Mouse (Mus musculus) forebrain, embryonic 13.5 days (tissue): Measurements from ENCODE around the gene Guf1. TPM values are rescaled to one million over a fixed set of nuclear protein-coding genes. Genes with fewer than 3 reads are reported as not detected.

Experiments used
- ATAC-seq: fragments of 200-750 bp; cut with Nextera tagmentation; 2 replicates; pipeline ENCODE4 v1.8.0; 2017
- H3K27ac ChIP-seq: fragments of 300-500 bp; sonication (generic); 2 replicates; pipeline ENCODE4 v1.5.1; 2015; ENCODE audit warnings: inconsistent platforms, mild to moderate bottlenecking, moderate library complexity
- H3K27me3 ChIP-seq: fragments of 300-500 bp; sonication (generic); 2 replicates; pipeline ENCODE4 v1.6.1; 2015; ENCODE audit warnings: mild to moderate bottlenecking, inconsistent platforms
- H3K36me3 ChIP-seq: fragments of 300-500 bp; sonication (generic); 2 replicates; pipeline ENCODE4 v1.6.1; 2015; ENCODE audit warnings: mild to moderate bottlenecking, inconsistent platforms; ENCODE audit not compliant: poor library complexity, severe bottlenecking
- H3K4me1 ChIP-seq: fragments of 300-500 bp; sonication (generic); 2 replicates; pipeline ENCODE4 v1.6.1; 2015; ENCODE audit warnings: inconsistent platforms
- H3K4me2 ChIP-seq: fragments of 300-500 bp; sonication (generic); 2 replicates; pipeline ENCODE4 v1.6.1; 2015; ENCODE audit warnings: inconsistent platforms, mild to moderate bottlenecking, moderate library complexity
- H3K4me3 ChIP-seq: fragments of 300-500 bp; sonication (generic); 2 replicates; pipeline ENCODE4 v1.5.1; 2015; ENCODE audit warnings: mild to moderate bottlenecking, inconsistent platforms
- H3K9ac ChIP-seq: fragments of 300-500 bp; sonication (generic); 2 replicates; pipeline ENCODE4 v1.6.1; 2015; ENCODE audit warnings: mild to moderate bottlenecking, inconsistent platforms
- H3K9me3 ChIP-seq: fragments of 300-500 bp; sonication (generic); replicated peaks from 2 replicates; pipeline ENCODE4 v1.6.1; 2016; ENCODE audit warnings: inconsistent platforms
- WGBS: fragments of 180-500 bp; shearing (Covaris S2); methylation state at CpG from one replicate; pipeline ENCODE4 v1.1.7; 2015; 5-methylcytosine and 5-hydroxymethylcytosine counted together
- polyA plus RNA-seq: library from polyadenylated mRNA; unstranded; fragments of >200 nt; fragmentation: Nextera tagmentation; extraction: Ambion mirVana; gene quantifications from 2 replicates; pipeline ENCODE4 v1.2.1, GENCODE M21; 2015

The Guf1 gene
- 44.2 and 48.9 TPM in 2 replicates for polyA plus RNA-seq

DNA sequence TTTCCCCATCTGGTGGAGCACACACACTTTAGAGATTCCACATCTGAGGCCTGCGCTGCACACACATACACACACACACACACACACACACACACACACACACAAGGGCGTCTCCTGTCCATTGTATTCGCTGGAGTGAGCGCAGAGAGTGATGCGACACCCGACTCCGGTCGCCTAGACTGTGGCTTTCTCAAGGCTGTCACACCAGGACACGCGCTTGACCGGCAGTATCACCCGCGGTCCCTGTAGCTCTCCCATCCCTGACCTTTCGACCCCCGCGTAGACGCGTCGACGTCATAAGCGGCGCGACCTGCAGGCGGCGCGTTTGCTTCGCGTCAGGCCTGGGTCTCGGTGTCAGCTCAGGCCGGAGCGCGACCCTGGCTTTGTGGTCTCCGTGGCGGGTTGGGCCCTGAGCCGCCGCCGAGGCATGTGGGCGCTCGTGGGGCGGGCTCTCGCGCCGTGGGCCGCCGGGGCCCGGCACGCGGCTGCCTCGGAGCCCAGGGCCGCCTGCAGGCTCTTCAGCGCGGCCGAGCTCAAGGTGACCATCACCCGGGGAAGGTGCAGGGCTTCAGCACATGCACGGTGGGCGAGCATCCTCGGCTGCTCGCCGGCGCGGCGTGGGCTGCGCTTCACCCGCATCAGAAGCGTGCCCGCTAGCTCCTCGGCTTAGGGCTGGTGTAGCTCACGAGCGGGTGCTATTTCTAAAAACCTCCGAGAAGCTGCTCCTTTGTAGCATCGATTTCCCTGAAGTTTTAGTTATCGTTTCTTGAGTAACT is at the start of gene Guf1:
TSS of gene Guf1 (plus strand) at position 296 of the 776 bp plus-strand sequence.
- Histone ChIP-seq H3K4me2 (peak within 1 kb of the TSS; percentile 67), H3K27me3 (no peaks in the 10 kb centered on the region), H3K27ac (peak within 1 kb of the TSS; percentile 92), H3K4me3 (peak within 1 kb of the TSS; percentile 90), H3K4me1 (peaks cover 9% of the 10 kb centered on the region), H3K36me3 (peaks cover 19% of the 10 kb centered on the region), H3K9ac (peak within 1 kb of the TSS; percentile 96), H3K9me3 (no peaks in the 10 kb centered on the region)
- ATAC-seq, result peak; percentile 93
- WGBS, result under 1% methylated on average over 66 of the region's 72 CpGs

- no peaks in the 10 kb centered on the region for H3K9me3 ChIP-seq
- H3K27ac ChIP-seq, result no peak overlapping the region
- H3K4me3 ChIP-seq, result no peak overlapping the region
- H3K36me3 ChIP-seq, result no peaks in the 10 kb centered on the region
- H3K4me1 ChIP-seq, result no peaks in the 10 kb centered on the region
- no peak overlapping the region for H3K9ac ChIP-seq
- no peak overlapping the region for H3K4me2 ChIP-seq
- 82% methylated on average over 3 of the region's 3 CpGs for whole genome bisulfite sequencing
- H3K27me3 ChIP-seq, result no peaks in the 10 kb centered on the region
- ATAC-seq, result peak; percentile 63; the same call in 1 of the 2 replicates
Observed at GRCm38 (mm10) chr5:69507045-69507444, 49.7 kb upstream of the Guf1 start.

GRCm38 (mm10) chr5:69511631-69512030 is 45.1 kb upstream of the Guf1 start:
- no peaks in the 10 kb centered on the region for H3K36me3 ChIP-seq
- H3K4me2 ChIP-seq, result no peak overlapping the region
- WGBS, result 57% methylated on average over 3 of the region's 3 CpGs
- no peak overlapping the region for H3K9ac ChIP-seq
- no peaks in the 10 kb centered on the region for H3K9me3 ChIP-seq
- no peak overlapping the region for H3K27ac ChIP-seq
- H3K4me3 ChIP-seq, result no peak overlapping the region
- H3K4me1 ChIP-seq, result no peaks in the 10 kb centered on the region
- no peak for ATAC-seq
- no peaks in the 10 kb centered on the region for H3K27me3 ChIP-seq

DNA sequence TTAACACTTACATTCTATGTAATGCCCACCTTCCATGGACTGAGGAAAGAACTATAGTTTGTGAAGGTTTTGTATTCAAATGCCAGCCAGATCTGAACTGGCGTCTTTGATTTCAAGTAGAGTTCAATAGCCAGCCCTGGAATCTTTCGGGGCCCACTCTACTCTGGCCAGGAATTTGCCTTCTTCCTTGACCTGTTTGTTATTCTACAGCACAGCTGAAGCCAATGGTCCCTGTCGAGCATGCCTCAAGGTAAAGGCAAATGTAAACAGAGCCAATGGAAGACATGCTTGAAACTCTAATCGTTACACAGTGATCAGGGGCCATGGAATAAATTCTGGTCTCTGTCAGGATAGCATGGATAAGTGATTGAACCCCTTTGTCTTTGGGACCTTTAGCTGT is 44.5 kb upstream of the Guf1 start:
- no peaks in the 10 kb centered on the region for H3K4me1 ChIP-seq
- no peak overlapping the region for H3K4me3 ChIP-seq
- ATAC-seq, result no peak
- no peaks in the 10 kb centered on the region for H3K27me3 ChIP-seq
- no peak overlapping the region for H3K27ac ChIP-seq
- no peaks in the 10 kb centered on the region for H3K36me3 ChIP-seq
- H3K9me3 ChIP-seq, result no peaks in the 10 kb centered on the region
- 83% methylated on average over 4 of the region's 4 CpGs for WGBS
- H3K9ac ChIP-seq, result no peak overlapping the region
- no peak overlapping the region for H3K4me2 ChIP-seq

- H3K27ac ChIP-seq, result no peak overlapping the region
- H3K4me1 ChIP-seq, result no peaks in the 10 kb centered on the region
- no peaks in the 10 kb centered on the region for H3K27me3 ChIP-seq
- WGBS, result 36% methylated on average over 7 of the region's 7 CpGs
- H3K4me3 ChIP-seq, result no peak overlapping the region
- H3K36me3 ChIP-seq, result no peaks in the 10 kb centered on the region
- H3K4me2 ChIP-seq, result no peak overlapping the region
- H3K9me3 ChIP-seq, result no peaks in the 10 kb centered on the region
- peak; percentile 82 for ATAC-seq
- H3K9ac ChIP-seq, result no peak overlapping the region
Observed at GRCm38 (mm10) chr5:69520661-69521278, 36.0 kb upstream of the Guf1 start.

DNA sequence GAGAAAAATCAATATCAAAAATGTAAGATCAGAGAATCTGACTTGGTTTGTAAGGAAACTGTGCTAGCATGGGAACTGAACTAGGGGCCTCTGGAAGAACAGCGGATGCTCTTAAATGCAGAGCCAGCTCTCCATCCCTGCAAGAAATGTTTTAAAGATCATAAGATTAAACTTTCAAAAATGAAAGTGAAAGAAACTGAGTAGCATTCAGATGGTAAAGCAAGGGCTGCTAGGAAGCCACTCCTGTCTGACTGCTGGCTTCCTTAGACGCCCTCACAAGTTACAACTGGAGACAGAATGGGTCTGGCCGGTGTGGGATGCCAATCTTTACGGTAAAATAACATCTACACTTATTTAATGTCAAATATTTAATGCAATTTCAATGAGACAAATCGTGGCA is 34.7 kb upstream of the Guf1 start:
- WGBS, result 77% methylated on average over 5 of the region's 5 CpGs
- H3K9ac ChIP-seq, result no peak overlapping the region
- no peaks in the 10 kb centered on the region for H3K36me3 ChIP-seq
- H3K9me3 ChIP-seq, result no peaks in the 10 kb centered on the region
- no peak overlapping the region for H3K4me3 ChIP-seq
- H3K4me2 ChIP-seq, result no peak overlapping the region
- no peaks in the 10 kb centered on the region for H3K4me1 ChIP-seq
- no peak overlapping the region for H3K27ac ChIP-seq
- H3K27me3 ChIP-seq, result no peaks in the 10 kb centered on the region
- ATAC-seq, result no peak

- Histone ChIP-seq H3K4me2 (no peak overlapping the region), H3K36me3 (no peaks in the 10 kb centered on the region), H3K4me3 (no peak overlapping the region), H3K27me3 (no peaks in the 10 kb centered on the region), H3K9me3 (no peaks in the 10 kb centered on the region), H3K9ac (no peak overlapping the region), H3K4me1 (no peaks in the 10 kb centered on the region), H3K27ac (no peak overlapping the region)
- no peak for ATAC-seq
Observed at GRCm38 (mm10) chr5:69523944-69524343, 32.8 kb upstream of the Guf1 start.

DNA sequence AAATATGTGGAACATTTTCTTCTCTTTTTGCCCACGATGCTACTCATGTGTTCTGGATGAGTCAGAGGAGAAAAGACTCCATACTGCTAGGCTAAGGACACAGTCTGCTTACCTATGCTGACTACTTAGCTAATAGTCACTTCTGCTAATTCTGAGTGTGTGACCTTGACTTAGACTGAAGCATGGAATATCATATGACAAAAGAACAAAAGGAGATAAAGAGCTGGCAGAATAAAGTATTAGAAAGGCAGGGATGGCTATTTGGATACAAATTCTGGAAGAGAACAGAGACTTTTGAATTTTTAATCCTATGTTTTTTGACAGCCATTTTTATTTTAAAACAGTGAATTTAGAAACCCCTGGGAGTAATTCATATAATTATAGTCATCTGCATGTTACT is 15.0 kb upstream of the Guf1 start:
- 91% methylated on average over 1 of the region's 1 CpGs for WGBS
- no peak overlapping the region for H3K4me3 ChIP-seq
- no peaks in the 10 kb centered on the region for H3K9me3 ChIP-seq
- no peaks in the 10 kb centered on the region for H3K36me3 ChIP-seq
- H3K27me3 ChIP-seq, result no peaks in the 10 kb centered on the region
- no peak overlapping the region for H3K27ac ChIP-seq
- H3K4me1 ChIP-seq, result no peaks in the 10 kb centered on the region
- no peak for ATAC-seq
- H3K9ac ChIP-seq, result no peak overlapping the region
- no peak overlapping the region for H3K4me2 ChIP-seq

GRCm38 (mm10) chr5:69542489-69542888 is 14.2 kb upstream of the Guf1 start, which contains the start of gene Yipf7:
TSS of gene Yipf7 (minus strand) at chr5:69542648.
- no peak for ATAC-seq
- H3K9ac ChIP-seq, result no peak within 1 kb of the TSS
- H3K27me3 ChIP-seq, result no peaks in the 10 kb centered on the region
- no peaks in the 10 kb centered on the region for H3K9me3 ChIP-seq
- 72% methylated on average over 4 of the region's 4 CpGs for WGBS
- no peaks in the 10 kb centered on the region for H3K4me1 ChIP-seq
- H3K4me2 ChIP-seq, result no peak within 1 kb of the TSS
- H3K4me3 ChIP-seq, result no peak within 1 kb of the TSS
- no peaks in the 10 kb centered on the region for H3K36me3 ChIP-seq
- no peak within 1 kb of the TSS for H3K27ac ChIP-seq

DNA sequence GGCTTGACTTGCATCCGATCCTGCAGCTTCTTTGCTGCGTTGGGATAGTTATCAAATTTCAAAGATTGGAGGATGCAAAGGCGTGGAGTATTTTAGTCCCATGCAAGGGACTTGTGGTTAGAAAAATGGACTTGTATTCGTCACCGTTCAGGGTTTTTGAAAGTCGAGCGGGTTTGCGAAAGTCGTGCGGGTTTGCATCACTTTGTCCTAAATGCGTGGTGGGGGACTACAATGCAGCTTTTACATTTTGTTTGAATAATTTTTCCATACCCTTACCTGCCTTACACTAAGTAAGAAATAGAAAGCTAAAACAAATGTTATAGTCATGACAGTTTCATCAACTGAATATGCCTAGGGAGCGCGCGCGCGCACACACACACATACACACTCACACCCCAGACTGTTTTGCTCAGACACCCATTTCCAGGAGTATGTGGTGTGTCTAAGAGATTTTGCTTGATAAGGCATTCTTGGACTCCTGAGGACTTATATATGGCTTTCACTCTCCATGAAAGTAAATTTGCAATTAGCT is 747 bp downstream of the Guf1 start:
- peak overlapping the region; percentile 96 for H3K9ac ChIP-seq
- peak; percentile 27 for ATAC-seq
- peak overlapping the region; percentile 90 for H3K4me3 ChIP-seq
- H3K4me1 ChIP-seq, result peaks cover 9% of the 10 kb centered on the region
- peak overlapping the region; percentile 92; the same call in 1 of the 2 replicates for H3K27ac ChIP-seq
- H3K4me2 ChIP-seq, result peak overlapping the region; percentile 67
- peaks cover 23% of the 10 kb centered on the region for H3K36me3 ChIP-seq
- no peaks in the 10 kb centered on the region for H3K27me3 ChIP-seq
- WGBS, result 11% methylated on average over 16 of the region's 16 CpGs
- no peaks in the 10 kb centered on the region for H3K9me3 ChIP-seq

- Histone ChIP-seq H3K9ac (peak within 1 kb of the TSS; percentile 85), H3K4me1 (peaks cover 6% of the 10 kb centered on the region), H3K4me2 (peak within 1 kb of the TSS; percentile 63), H3K27ac (peak within 1 kb of the TSS; percentile 84), H3K9me3 (no peaks in the 10 kb centered on the region), H3K4me3 (peak within 1 kb of the TSS; percentile 70), H3K27me3 (no peaks in the 10 kb centered on the region), H3K36me3 (0 out of 2 replicates have a peak, but pooled peaks cover 12% of the 10 kb centered on the region)
- peak; percentile 98 for ATAC-seq
- WGBS, result 4% methylated on average over 42 of the region's 42 CpGs
Observed at GRCm38 (mm10) chr5:69591640-69592461, 35.1 kb downstream of the Guf1 start, which contains the start of gene Gnpda2. TSS of gene Gnpda2 (minus strand) at chr5:69592340.

- Histone ChIP-seq H3K9ac (no peak overlapping the region), H3K4me1 (no peaks in the 10 kb centered on the region), H3K36me3 (no peaks in the 10 kb centered on the region), H3K4me3 (no peak overlapping the region), H3K27ac (no peak overlapping the region), H3K27me3 (no peaks in the 10 kb centered on the region), H3K9me3 (no peaks in the 10 kb centered on the region), H3K4me2 (no peak overlapping the region)
- ATAC-seq, result peak; percentile 48; the same call in 1 of the 2 replicates
Observed at GRCm38 (mm10) chr5:69601027-69601426, 44.3 kb downstream of the Guf1 start.
